Mouse (Mus musculus) neural tube, embryonic 10.5 days (tissue): ENCODE measurements around the gene Rnf157.
"Not testable (repeated sequence)": the region's sequence is repeated elsewhere in the genome, so short reads cannot be mapped to it uniquely, and the experiment has no call there.

ENCODE experiments used
- DNase-seq: peaks from one replicate; pipeline ENCODE4 v3.0.0-alpha.2; 2017; ENCODE audit warnings: low spot score; ENCODE audit errors: extremely low spot score

Rnf157 gene

DNA sequence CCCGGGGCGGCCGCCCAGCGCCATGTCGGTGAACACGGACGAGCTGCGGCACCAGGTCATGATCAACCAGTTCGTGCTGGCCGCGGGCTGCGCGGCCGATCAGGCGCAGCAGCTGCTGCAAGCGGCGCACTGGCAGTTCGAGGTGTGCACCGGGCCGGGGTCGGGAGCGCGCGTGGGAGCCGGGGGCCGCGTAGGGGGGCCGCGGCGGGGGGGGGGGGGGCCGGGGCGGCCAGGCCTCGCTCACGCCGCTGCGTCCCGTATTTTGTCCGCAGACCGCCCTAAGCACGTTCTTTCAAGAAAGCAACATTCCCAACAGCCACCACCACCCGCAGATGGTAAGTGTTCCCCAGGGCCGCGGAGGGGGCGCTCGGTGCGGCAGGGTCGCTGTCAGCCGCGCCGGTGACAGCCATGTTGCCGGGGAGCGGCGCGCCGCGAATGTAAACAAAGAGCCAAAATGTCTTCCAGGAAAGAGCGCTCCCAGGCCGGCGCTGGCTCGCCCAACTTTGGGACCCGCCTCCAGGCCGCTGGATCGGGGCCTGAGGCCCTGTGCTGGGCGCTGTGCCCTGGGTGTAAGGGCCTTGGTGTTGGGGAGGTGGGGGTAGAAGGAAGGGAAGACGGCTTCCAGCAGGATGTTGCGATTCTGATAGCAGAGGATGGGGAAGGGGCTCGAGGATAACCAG is 21.6 kb upstream of the Rnf157 start:
- peak; percentile 75 for DNase-seq

DNA sequence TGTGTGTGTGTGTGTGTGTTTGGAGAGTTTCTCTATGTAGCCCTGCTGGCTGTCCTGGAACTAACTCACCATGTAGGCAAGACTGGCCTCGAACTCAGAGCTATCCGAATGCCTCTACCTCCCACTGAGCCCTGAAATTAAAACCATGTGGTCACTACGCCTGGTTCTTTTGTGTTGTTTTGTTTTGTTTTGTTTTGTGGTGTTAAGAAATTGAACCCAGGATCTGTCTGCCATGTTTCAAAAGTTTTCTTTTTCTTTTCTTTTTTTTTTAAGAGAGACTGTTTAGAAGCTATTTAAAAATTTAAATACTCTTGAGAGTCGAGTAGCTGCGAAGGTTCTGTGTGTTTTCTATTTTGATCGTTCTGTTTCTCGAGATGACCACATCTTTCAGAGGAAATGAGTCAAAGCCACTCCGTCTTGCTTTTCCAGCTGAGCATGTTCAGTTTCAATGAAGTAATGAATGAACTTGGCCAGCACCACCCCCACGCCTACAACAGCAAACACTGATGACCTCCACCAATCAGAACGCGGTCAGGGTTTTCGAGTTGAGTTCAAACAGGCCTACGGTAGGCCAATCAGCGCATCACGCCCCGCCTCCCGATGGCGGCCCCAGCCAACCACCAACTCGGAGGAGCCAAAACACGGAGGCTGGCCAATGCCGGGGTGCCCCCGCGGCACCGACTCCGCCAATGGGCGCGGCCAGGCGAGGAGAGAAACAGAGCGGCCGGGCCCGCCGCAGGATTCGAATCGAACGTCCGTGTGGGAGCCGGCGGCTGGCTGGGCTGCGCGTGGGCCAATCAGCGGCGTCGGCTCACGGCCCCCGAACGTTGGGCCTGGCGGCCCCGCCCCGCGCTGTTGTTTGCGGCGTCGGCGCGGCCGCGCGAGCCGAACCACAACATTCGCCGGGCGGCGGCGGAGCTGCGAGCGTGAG is 20.8 kb upstream of the Rnf157 start, which contains the start of gene Ubald2:
Ubald2 (plus strand) TSS at position 739 of the 931 bp plus-strand sequence.
- peak; percentile 99 for DNase-seq

DNA sequence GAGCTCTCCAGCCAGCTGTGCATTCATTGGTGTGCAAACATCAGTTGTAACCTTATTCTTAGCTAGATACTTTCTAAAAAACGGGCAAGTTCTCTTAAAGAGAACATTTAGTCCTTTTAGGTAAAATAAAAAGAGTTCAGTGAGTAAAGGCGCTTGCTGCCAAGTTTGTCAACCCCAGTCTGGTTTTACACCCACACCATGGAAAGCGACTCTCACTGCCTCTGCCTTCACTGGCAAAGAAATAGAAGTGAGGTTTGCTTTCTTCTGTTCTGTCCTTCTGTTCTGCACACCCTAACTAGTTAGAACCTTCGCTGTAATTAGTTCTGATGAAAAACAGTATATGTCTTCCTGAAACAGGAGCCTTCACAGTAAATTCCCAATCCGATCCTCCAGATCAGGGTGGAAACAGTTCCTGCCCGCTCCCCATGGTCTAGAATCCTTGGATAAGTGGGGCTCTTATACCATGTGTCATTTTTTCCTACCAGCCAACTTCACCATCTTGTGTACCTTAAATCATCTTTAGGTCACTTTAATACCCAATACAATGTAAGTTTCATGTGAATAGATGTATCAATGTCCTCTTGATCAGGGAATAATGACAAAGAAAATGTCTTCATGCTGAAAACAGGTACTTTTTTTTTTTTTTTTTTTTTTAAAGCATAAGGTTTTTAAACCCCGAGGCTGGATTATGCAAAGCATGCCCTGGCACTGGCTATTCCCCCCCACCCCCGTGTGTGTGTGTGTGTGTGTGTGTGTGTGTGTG is 19.9 kb upstream of the Rnf157 start:
- no peak for DNase-seq

DNA sequence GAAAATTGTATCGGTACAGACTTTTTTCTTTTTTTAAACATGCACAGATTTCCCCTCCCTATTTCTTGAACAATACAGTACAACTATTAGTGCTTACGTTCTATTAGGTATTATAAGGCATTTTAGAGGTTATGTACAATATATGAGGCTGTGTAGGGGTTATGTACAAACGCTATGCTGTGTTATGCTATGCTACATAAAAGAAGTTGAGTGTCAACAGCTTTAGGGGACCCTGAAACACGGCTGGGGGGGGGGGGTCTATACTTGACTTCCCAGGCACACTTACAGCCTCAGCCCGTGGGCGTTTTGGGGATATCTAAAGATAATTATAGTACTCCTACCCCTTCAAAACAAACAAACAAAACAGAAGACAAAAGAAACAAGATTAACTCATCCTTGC is 19.3 kb upstream of the Rnf157 start:
- no peak for DNase-seq

DNA sequence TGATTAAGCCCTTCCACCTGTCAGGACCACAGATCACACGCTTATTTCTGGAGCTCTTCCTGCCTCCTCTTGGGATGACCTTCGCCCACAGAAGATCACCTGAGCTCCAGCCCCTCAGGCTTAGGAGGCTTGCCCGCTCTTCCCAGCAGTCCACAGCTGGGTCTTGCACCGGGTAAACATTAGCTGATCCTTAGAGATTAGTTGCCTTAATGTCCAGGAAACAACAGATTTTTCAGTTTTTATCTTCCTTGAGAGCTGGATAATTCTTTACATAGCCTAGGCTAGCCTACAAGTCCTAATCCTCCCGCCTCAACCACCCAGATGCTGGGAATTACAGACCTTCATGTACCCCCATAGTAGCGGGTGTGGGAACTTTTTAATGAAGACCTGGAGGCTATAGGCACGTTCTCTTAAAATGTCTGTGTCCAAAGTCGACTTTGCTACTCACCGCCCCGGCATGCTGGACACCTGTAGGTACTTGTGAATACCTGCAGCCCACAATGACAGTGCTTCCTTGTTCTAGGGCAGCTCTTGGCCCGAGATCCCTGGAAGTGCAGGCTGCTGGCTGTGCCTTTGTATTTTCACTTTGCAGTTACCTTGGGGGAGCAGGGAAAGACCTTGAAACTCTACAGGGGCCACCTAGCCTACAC is 18.7 kb upstream of the Rnf157 start:
- DNase-seq: no peak

DNA sequence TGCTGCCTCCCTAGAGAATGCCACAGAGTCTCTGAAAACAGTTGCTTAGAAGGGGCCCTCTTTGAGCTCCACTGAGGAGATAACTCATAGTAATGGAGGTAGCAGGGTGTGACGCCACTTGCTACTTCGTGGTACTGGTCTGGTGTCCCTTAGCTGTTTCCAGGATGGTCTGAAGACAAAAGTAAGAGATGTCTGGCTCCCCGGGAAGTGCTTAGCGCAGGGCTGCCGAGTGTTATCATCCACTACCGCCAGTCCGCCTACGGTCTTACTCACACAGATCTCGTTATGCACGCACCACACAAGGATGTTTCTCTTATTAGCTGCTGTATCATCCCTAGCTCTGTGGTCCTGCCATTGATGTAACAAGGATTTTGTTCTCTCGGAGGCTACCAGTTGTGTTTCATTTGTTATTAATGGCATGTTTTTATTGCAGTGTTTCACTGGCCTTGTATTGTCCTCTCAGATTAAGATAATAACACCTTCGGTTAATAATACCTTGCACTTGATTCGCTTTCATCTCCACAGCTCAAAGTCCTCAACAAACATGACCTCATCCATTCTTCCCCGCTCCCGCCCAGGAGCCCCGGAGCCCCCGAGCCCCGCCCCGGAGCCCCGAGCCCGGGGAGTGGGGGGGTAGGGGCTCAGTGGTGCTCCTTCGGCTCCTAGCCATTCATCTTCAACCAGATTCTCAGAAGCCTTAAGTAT is 18.0 kb upstream of the Rnf157 start:
- no peak for DNase-seq

DNA sequence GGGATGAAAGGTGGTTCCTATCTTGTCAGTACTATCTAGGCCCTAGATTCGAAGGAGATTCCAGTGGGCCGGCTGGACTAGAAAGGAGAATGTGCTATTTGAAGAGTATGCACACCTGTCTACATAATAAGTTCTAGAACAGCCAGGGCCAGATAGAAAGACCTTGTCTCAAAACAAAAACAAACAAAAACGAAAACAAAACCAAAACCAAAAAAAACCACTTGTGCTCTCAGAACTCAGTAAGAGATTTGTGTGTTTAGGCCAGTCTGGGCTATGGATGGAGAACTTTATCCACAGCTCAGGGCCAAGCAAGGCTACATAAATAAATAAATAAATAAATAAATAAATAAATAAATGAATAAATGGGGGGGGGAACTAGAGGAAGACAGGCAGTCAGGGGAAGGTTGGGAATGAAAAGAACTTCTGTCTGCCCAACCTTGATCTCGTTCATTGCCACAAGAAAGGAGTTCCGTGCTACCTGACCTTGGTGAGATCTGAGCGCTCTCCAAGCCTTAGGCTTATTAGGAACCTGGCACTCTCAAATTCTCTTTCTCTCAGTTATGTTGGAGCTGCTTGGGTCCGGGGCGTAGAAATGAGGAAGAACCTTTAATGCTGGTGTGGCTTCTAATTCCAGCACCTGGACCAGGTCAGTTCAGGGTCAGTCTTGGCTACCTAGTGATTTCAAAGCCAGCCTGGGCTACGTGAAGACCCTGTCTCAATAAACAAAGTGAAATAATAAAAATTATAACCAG is 17.2 kb upstream of the Rnf157 start:
- DNase-seq: no peak

DNA sequence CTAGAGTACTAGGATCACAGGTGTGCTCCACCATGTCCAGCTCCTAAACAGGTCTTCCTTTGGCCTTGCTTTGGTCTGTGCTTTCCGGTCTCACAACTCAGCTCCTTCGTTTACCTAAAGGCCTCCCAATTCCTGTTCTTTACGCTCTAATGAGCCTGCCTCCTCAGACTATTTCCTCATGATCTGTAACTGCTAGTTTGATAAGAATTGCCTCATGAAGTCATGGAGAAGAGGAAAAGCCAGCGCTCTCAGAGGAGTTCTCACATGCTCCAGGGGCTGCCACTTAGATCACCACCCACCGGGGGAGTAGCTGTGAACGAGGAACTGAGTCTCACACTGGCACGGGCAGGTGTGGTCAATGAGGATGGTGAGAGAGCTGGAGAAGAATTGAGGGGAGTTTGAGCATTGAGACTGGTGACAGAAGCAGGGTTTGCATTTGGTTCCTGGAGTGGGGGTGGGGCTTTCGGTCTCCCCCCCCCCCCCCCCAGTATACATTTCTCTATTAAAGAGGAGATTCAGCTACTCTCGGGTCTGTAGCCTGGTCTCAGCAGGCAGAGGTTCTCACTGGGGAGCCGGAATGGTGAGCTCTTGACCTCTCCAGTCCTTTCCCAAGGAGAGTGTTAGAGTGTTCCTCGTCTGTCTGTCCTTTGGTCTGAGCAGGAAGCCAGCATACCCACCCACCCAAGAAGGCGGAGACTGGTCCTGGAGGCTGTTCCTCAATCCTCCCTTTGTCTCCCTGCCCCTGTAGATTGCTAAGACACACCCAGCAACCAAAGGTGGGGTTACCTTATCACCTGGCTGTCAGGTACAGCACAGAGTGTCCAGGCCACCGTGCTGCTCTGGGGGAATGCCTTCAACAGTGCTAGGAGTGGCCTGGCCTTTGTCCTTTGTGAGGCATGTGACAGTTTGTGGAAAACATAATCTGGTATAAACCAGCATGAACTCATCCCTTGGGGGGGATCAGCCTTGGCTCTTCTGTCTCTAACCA is 16.3 kb upstream of the Rnf157 start:
- DNase-seq: no peak

DNA sequence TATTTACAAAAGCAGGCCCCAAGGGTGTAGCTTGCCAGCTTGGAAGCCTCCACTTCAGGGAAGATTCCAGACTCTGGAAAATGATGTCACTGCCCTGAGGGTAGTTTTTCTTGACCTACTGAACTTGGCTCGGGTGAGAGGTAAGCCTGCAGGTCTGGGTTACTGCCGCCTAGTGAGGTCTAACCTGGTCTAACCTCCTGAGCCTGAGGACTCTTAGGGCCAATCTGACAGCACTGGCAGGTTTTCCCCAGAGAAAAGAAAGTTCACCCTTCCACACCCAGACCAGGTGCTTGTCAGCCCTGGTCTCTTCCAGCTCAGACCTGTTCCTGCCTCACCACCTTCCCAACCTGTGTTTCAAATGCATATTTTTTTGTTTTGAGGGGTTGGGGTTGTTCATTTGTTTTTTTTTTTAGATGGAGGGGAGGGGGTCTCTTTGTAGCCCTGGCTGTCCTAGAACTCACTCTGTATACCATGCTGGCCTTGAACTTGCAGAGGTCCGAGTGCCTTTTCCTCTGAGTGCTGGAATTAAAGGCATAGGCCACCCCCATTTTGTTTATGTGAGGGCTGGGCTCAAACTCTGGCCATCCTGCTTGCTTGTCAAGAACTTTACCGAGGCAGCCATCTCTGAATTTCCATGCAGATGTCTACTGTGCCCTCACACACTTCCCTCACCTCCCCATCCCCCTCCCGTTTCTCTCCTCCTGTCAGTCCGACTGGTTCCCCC is 14.2 kb upstream of the Rnf157 start:
- no peak for DNase-seq

DNA sequence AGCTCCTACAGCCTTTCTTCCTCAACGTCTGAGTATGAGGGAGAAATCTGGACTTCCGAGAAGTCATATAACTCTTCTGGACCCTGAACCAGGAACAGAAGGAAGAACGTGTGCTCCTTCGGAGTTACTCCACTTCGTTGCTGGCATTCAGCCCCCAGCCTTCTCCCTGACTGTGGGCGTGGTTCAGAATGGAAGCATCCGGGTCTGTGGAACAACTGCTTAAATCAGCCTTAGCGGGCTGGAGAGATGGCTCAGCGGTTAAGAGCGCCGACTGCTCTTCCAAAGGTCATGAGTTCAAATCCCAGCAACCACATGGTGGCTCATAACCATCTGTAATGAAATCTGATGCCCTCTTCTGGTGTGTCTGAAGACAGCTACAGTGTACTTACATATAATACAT is 13.5 kb upstream of the Rnf157 start:
- DNase-seq: not testable (repeated sequence)

DNA sequence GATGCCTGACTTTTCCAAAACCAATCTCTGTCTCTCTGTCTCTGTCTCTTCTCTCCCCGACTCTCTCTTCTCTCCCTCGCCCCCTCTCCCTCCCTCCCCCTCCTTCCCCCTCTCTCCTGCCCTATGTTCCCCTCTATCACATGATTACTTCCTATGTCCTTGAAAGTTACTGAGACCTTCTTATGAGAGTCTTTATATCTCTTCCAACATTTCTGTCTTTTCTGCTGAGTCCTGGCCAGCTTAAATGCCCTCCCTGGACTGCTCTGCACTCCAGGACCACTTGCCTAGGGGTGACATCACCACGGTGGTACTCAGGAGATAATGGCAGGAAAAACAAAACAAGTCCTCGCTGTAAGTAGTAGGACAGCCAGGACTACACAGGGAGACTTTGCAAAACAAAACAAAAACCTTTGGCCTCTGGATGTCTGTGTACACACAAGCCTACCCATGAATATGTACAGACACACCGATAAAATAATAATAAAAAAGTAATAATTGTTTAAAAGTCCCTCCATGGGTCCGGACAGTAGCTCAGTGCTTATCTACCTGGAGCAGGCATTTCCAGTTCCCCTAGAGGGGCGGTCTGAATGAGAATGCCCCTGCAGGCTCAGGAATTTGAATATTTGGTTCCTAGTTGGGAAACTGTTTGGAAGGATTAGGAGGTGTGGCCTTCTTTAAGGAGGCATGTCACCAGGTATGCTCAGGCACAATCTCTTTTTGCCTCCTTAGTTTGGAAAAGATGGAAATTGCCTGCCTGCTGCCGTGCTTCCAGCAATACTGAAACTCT is 12.0 kb upstream of the Rnf157 start:
- no peak for DNase-seq

DNA sequence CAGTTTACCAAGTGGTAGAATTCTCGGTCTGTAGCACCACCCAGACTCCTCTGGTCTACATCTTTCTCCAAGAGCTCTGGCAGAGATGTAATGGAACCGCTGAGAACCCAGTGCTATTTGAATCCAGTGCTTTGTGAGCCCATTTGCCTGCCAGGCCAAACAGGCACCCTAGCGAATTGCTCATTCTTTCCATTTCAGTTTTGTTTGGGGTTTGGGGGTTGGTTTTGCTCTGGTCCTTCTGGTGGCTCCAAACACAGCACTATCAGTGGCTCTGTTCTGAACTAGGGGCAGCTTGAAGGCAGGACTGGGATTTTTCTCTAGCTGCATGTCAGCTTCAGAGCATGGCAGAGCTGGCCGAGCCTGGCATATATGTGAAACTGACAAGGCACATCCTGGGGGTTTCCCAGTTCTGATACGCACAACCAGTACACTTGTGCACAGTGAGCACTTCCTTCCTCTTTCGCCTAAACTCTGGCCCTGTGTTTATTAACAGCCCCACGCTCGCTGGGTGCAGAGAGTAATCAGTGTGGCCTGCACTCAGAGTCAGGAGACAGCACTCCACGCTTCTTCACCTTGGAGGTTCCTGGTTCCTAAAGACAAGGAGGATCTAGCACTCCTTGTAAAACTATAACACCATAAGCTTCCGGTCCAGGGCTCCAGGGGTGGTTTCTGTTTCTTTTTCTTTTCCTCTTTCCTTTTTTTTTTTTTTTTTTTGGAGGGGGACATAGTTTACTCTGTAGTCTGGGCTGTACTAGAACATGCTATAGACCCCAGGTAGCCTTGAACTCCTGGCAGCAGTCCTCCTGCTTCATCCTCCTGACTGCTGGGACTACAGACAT is 11.2 kb upstream of the Rnf157 start:
- no peak for DNase-seq

DNA sequence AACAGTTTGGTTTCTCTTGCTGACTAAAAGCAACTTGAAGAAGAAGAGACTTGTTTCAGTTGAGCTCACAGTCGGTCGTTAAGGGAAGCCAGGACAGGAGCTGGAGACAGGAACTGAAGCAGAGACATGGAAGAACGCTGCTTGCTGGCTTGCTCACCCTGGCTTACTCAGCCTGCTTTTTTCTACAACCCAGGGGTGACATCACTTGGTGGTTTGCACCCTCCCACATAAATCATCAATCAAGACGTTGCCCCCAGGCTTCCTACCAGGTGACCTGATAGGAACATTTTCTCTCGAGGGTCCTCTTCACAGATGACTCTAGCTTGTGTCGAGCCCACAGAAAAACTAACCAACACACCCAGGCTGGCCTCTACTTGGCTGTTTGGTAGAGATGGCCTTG is 10.4 kb upstream of the Rnf157 start:
- DNase-seq: no peak

DNA sequence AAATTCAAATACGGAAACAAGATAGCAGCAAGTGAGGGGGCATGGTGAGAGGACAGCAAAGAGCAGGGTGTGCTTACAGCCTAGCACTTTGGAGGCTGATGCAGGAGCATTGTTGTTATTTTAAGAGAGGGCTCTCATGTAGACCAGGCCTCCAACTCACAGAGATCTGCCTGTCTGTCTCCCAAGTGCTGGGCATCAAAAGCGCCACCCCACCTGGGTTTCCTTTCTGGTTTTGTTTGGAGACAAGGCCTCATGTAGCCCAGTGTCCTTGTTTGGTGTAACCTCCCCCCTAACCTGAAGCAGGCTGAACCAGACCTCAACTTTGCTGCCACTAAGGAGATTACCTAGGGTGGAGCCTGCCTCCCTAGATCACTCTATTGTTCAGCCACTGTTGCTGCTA is 9.7 kb upstream of the Rnf157 start:
- no peak for DNase-seq

DNA sequence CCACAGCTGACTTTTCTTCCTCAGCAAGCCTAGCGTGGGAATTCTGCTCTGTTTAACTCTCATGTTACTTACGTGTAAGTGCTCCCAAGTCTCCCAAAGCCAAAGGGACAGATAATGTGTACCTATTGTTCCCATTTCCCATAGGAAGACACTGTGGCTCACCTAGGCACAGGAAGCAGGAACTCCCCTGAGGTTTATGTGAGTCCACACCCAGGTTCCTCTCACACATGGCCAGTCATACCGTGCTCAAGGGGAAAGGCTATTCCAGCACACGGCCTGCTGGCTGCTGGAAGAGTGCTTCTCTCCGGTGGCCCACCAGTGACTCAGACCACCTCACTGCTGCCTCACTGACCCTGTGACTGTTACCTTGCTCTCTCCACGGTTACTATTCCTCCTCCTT is 8.3 kb upstream of the Rnf157 start:
- DNase-seq: no peak

DNA sequence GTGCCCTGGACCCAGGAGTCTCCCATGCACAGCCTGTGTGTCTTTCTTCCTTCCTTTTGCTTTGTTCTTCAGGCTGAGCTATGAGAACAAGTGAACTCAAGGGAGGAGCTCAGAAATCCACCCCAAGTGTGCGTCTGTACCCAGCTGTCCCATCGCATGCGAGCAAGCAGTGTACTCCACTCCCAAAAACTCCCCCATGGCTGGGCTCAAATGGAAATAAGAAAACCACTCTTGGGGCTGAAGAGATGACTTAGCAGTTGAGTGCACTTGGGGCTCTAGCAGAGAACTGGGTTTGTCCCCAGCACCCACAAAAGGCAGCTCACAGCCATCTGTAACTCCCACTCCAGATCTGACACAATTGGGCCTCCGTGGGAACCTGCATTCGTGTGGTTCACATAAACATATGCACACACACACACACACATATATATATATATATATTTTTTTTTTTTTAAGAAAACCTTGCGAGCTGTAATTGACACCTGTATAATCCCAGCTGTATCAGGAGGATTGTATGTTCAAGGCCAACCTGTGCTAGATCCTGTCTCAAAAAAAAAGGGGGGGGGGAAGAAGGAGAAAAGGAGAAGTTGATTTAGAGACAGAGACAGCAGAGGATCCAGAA is 6.1 kb upstream of the Rnf157 start:
- no peak for DNase-seq
